Mouse (Mus musculus): ENCODE data around the gene Anp32a.

DNA sequence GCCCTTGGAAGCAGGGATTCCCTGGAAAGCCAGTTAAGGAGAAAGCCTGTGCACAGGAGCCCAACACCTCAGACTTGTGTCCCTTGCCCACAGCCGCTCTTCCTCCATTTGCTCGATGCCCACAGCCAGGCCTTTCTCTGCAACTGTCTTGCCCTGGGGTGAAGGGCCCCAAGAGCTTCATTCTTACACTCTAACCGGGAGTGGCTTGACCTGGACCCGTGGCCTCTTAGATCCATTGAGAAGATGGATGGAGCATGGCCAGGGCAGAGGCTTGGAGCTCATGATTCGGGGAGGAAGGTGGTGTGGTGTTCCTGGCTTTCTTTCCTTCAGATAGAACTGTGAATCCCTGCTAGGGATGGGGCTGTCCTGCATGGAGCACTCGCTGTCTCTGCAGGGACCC lies 28.1 kb downstream of the Anp32a start:
- TF ChIP-seq CTCF (IDR thresholded peaks at IDR 0.05; ENCODE audit: low read depth, low read length) (no peak), POLR2A (IDR thresholded peaks at IDR 0.05; ENCODE audit: extremely low read depth, insufficient read depth, low read length) (no peak)

Data from liver, adult 2 months (tissue).